Mouse (Mus musculus): ENCODE data around the gene Lingo1. TPM values are rescaled to one million over a fixed set of nuclear protein-coding genes. Genes with fewer than 3 reads are reported as not detected.

Gene Lingo1
- total and polyA plus RNA-seq, 3 experiments, result not detected

GRCm38 (mm10) chr9:56739181-56739737 lies 57.0 kb downstream of the Lingo1 start:
- peak in 1 of 2 experiments; percentile 42; a peak in 2 of 4 replicates for TF ChIP-seq CTCF (conservative IDR thresholded peaks at IDR 0.05 in 1 of 2, IDR thresholded peaks at IDR 0.05 in 1 of 2; ENCODE audit: low read depth in 2 of 2, low read length in 2 of 2)
- TF ChIP-seq SMC3 (IDR thresholded peaks at IDR 0.05; ENCODE audit: low read depth, low read length), result peak; percentile 24; the same call in 1 of the 2 replicates
- TF ChIP-seq RAD21 (IDR thresholded peaks at IDR 0.05; ENCODE audit: low read depth, low read length), result peak; percentile 17
- TF ChIP-seq ZKSCAN1 (IDR thresholded peaks at IDR 0.05; ENCODE audit: borderline replicate concordance, low read depth, low read length), result no peak
- dilution Hi-C loops (cut with MboI; ENCODE audit: extremely low pct_ligation_motif_present, extremely low pct_unique_long_range_greater_than_20kb, low sequenced_read_pairs), result no loop called here
- H3K27ac ChIP-seq (ENCODE audit: insufficient read depth, low read depth), result no peak overlapping the region
- H3K36me3 ChIP-seq (replicated peaks in 1 of 2; ENCODE audit: control insufficient read depth in 1 of 2, insufficient read depth in 1 of 2, low read length in 1 of 2), result no peaks in the 10 kb centered on the region
- H3K79me2 ChIP-seq (replicated peaks; ENCODE audit: control insufficient read depth, extremely low read depth, insufficient read depth, poor library complexity, severe bottlenecking), result no peaks in the 10 kb centered on the region
- no peak overlapping the region for H3K4me3 ChIP-seq (replicated peaks in 1 of 3; ENCODE audit: low read depth in 2 of 3, low read length in 2 of 3, poor library complexity in 1 of 3)
- in situ Hi-C loops (cut with MboI; ENCODE audit: low pct_ligation_motif_present, low pct_unique_long_range_greater_than_20kb, low sequenced_read_pairs), result no loop called here
- peaks cover 63% of the 10 kb centered on the region for H3K27me3 ChIP-seq (replicated peaks)
- no peaks in the 10 kb centered on the region for H3K4me1 ChIP-seq (ENCODE audit: control insufficient read depth in 1 of 2, insufficient read depth in 2 of 2)
- H3K9me3 ChIP-seq (replicated peaks; ENCODE audit: low read length), result no peaks in the 10 kb centered on the region
- no peak overlapping the region for H3K9ac ChIP-seq (ENCODE audit: insufficient read depth, low read depth)
- H3K4me2 ChIP-seq (ENCODE audit: insufficient read depth, low read depth, poor library complexity, severe bottlenecking), result no peak overlapping the region
- no peak for DNase-seq (ENCODE audit: extremely low read depth)

- no peak overlapping the region for H3K4me3 ChIP-seq (replicated peaks in 1 of 3; ENCODE audit: low read depth in 2 of 3, low read length in 2 of 3, poor library complexity in 1 of 3)
- no peak overlapping the region for H3K4me2 ChIP-seq (ENCODE audit: insufficient read depth, low read depth, poor library complexity, severe bottlenecking)
- H3K27ac ChIP-seq (ENCODE audit: insufficient read depth, low read depth), result no peak overlapping the region
- no peaks in the 10 kb centered on the region for H3K4me1 ChIP-seq (ENCODE audit: control insufficient read depth in 1 of 2, insufficient read depth in 2 of 2)
- peaks cover 64% of the 10 kb centered on the region for H3K27me3 ChIP-seq (replicated peaks)
- no peak overlapping the region for H3K9ac ChIP-seq (ENCODE audit: insufficient read depth, low read depth)
- no peaks in the 10 kb centered on the region for H3K9me3 ChIP-seq (replicated peaks; ENCODE audit: low read length)
- peak; percentile 24 for DNase-seq (ENCODE audit: extremely low read depth)
- no peaks in the 10 kb centered on the region for H3K36me3 ChIP-seq (replicated peaks in 1 of 2; ENCODE audit: control insufficient read depth in 1 of 2, insufficient read depth in 1 of 2, low read length in 1 of 2)
- dilution Hi-C loops (cut with MboI; ENCODE audit: extremely low pct_ligation_motif_present, extremely low pct_unique_long_range_greater_than_20kb, low sequenced_read_pairs), result no loop called here
- no peaks in the 10 kb centered on the region for H3K79me2 ChIP-seq (replicated peaks; ENCODE audit: control insufficient read depth, extremely low read depth, insufficient read depth, poor library complexity, severe bottlenecking)
- TF ChIP-seq PAX5 (IDR thresholded peaks at IDR 0.05; ENCODE audit: low read length), result no peak
- no peak for TF ChIP-seq MXI1 (IDR thresholded peaks at IDR 0.05; ENCODE audit: low read depth, low read length)
- TF ChIP-seq NELFE (IDR thresholded peaks at IDR 0.05; ENCODE audit: low read depth, low read length), result no peak
- no peak for TF ChIP-seq JUN (IDR thresholded peaks at IDR 0.05; ENCODE audit: insufficient read depth, low read depth, low read length)
- TF ChIP-seq JUND (conservative IDR thresholded peaks at IDR 0.05; ENCODE audit: low read depth, low read length), result no peak
- TF ChIP-seq CTCF (conservative IDR thresholded peaks at IDR 0.05 in 1 of 2, IDR thresholded peaks at IDR 0.05 in 1 of 2; ENCODE audit: low read depth in 2 of 2, low read length in 2 of 2), result no peak
- no peak for TF ChIP-seq MAFK (IDR thresholded peaks at IDR 0.05; ENCODE audit: insufficient replicate concordance, low read length)
- no peak for TF ChIP-seq POLR2AphosphoS2 (IDR thresholded peaks at IDR 0.05; ENCODE audit: low read depth, low read length)
- no peak for TF ChIP-seq HCFC1 (IDR thresholded peaks at IDR 0.05; ENCODE audit: low read depth, low read length)
- TF ChIP-seq RAD21 (IDR thresholded peaks at IDR 0.05; ENCODE audit: low read depth, low read length), result no peak
- no peak for TF ChIP-seq IRF4 (IDR thresholded peaks at IDR 0.05; ENCODE audit: low read depth, low read length)
- TF ChIP-seq UBTF (IDR thresholded peaks at IDR 0.05; ENCODE audit: low read depth, low read length), result no peak
- in situ Hi-C loops (cut with MboI; ENCODE audit: low pct_ligation_motif_present, low pct_unique_long_range_greater_than_20kb, low sequenced_read_pairs), result no loop called here
These were observed 57.8 kb downstream of the Lingo1 start for GRCm38 (mm10) chr9:56738261-56739171.
